Mouse (Mus musculus): ENCODE data around the gene Ap3b1.
"Not testable (repeated sequence)": the region's sequence is repeated elsewhere in the genome, so short reads cannot be mapped to it uniquely, and the experiment has no call there.

- TF ChIP-seq CTCF, POLR2A (IDR thresholded peaks at IDR 0.05; ENCODE audit: extremely low read depth, insufficient read depth, low read length): not testable (repeated sequence)
Measured at GRCm38 (mm10) chr13:94361013-94361580, 2.3 kb downstream of the Ap3b1 start.
